Mouse (Mus musculus) embryonic facial prominence, embryonic 10.5 days (tissue): ENCODE measurements around the gene Taok1. TPM values are rescaled to one million over a fixed set of nuclear protein-coding genes. Genes with fewer than 3 reads are reported as not detected.

Source experiments
- polyA plus RNA-seq: library from polyadenylated mRNA; unstranded; fragments of >200 nt; fragmentation: Nextera tagmentation; extraction: Ambion mirVana; gene quantifications from 2 replicates; pipeline ENCODE4 v1.2.1, GENCODE M21; 2016

Gene Taok1
- polyA plus RNA-seq, 1 experiment from 2014 or later: 13.5 TPM

Other genes with a start within 250 kb of the Taok1 start
- gene Coro6, start 145.4 kb downstream of the Taok1 start, polyA plus RNA-seq: not detected in 2 replicates
- gene Ankrd13b, start 118.1 kb downstream of the Taok1 start, polyA plus RNA-seq: 11.8 and 13.1 TPM in 2 replicates
- 13.0 and 13.2 TPM in 2 replicates for gene Git1, start 114.3 kb downstream of the Taok1 start, polyA plus RNA-seq
- 5.8 and 6.8 TPM in 2 replicates for gene Abhd15, start 92.7 kb downstream of the Taok1 start, polyA plus RNA-seq
- gene Trp53i13, start 91.8 kb downstream of the Taok1 start, polyA plus RNA-seq: 33.1 and 35.0 TPM in 2 replicates
- 0.11 TPM in 2 replicates for gene Gm10392, start 88.6 kb downstream of the Taok1 start, polyA plus RNA-seq
- gene Nufip2, start 78.3 kb upstream of the Taok1 start, polyA plus RNA-seq: 3.9 and 4.7 TPM in 2 replicates
- gene Cryba1, start 117.5 kb upstream of the Taok1 start, polyA plus RNA-seq: 0.88 and 2.2 TPM in 2 replicates
- gene Myo18a, start 155.4 kb upstream of the Taok1 start, polyA plus RNA-seq: 25.7 and 27.2 TPM in 2 replicates
- gene Gm10277, start 179.9 kb upstream of the Taok1 start, polyA plus RNA-seq: 1.3 and 1.6 TPM in 2 replicates